Mouse (Mus musculus) cortical plate, adult 2 months (tissue): Measurements from ENCODE around the gene Rasa3.
A peak's percentile ranks its signal among the peaks of the same experiment; 100 is the strongest.

Source experiments
- CTCF ChIP-seq: fragments of 200-500 bp; IDR thresholded peaks from 2 replicates; pipeline ENCODE4 v1.5.1; 2011; ENCODE audit warnings: mild to moderate bottlenecking, control low read depth, low read length; ENCODE audit not compliant: insufficient read depth; ENCODE audit errors: extremely low read depth
- POLR2A ChIP-seq: fragments of 200-500 bp; IDR thresholded peaks from 2 replicates; pipeline ENCODE4 v1.6.1; 2011; ENCODE audit warnings: mild to moderate bottlenecking, low read length, control low read depth; ENCODE audit not compliant: insufficient read depth; ENCODE audit errors: extremely low read depth

- TF ChIP-seq CTCF = peak; percentile 62
- no peak for TF ChIP-seq POLR2A
Observed at GRCm38 (mm10) chr8:13602621-13603020, 74.8 kb downstream of the Rasa3 start.
